Mouse (Mus musculus) hindbrain, postnatal 0 days (tissue): ENCODE results near the gene Ctsa. TPM values are rescaled to one million over a fixed set of nuclear protein-coding genes. Genes with fewer than 3 reads are reported as not detected.

Experiments
- ATAC-seq: fragments of 200-750 bp; cut with Nextera tagmentation; 2 replicates; pipeline ENCODE4 v1.8.0; 2017; ENCODE audit warnings: mild to moderate bottlenecking, moderate TSS enrichment, moderate library complexity
- DNase-seq: peaks from one replicate; pipeline ENCODE4 v3.0.0-alpha.2; 2015; ENCODE audit warnings: low spot score
- H3K27ac ChIP-seq: fragments of 300-500 bp; sonication (generic); 2 replicates; pipeline ENCODE4 v1.5.1; 2014; ENCODE audit warnings: mild to moderate bottlenecking
- H3K27me3 ChIP-seq: fragments of 300-500 bp; sonication (generic); 2 replicates; pipeline ENCODE4 v1.6.1; 2014; ENCODE audit warnings: low read length, mixed read lengths; ENCODE audit not compliant: insufficient read depth
- H3K36me3 ChIP-seq: fragments of 300-500 bp; sonication (generic); 2 replicates; pipeline ENCODE4 v1.6.1; 2014; ENCODE audit warnings: low read length, mixed read lengths; ENCODE audit not compliant: insufficient read depth
- H3K4me1 ChIP-seq: fragments of 300-500 bp; sonication (generic); 2 replicates; pipeline ENCODE4 v1.6.1; 2014; ENCODE audit warnings: antibody characterized with exemption, low read length, mixed read lengths; ENCODE audit not compliant: insufficient read depth
- H3K4me2 ChIP-seq: fragments of 300-500 bp; sonication (generic); 2 replicates; pipeline ENCODE4 v1.6.1; 2014; ENCODE audit warnings: low read depth, mild to moderate bottlenecking, low read length, moderate library complexity, mixed read lengths
- H3K4me3 ChIP-seq: fragments of 300-500 bp; sonication (generic); 2 replicates; pipeline ENCODE4 v1.5.1; 2014; ENCODE audit warnings: low read length
- H3K9ac ChIP-seq: fragments of 300-500 bp; sonication (generic); replicated peaks from 2 replicates; pipeline ENCODE4 v1.6.1; 2014; ENCODE audit warnings: mild to moderate bottlenecking, low read length, moderate library complexity, mixed read lengths
- H3K9me3 ChIP-seq: fragments of 300-500 bp; sonication (generic); 2 replicates; pipeline ENCODE4 v1.6.1; 2016; ENCODE audit warnings: low read length, mixed read lengths
- CTCF ChIP-seq: IDR thresholded peaks from 2 replicates; pipeline ENCODE4 v1.5.1; 2016; ENCODE audit warnings: antibody characterized with exemption, control low read depth, low read depth
- WGBS: fragments of 180-500 bp; shearing (Covaris S2); extraction: QIAGEN DNeasy Blood & Tissue Kit; methylation state at CpG from one replicate; pipeline ENCODE4 v1.1.7; 2014; 5-methylcytosine and 5-hydroxymethylcytosine counted together
- polyA plus RNA-seq: library from polyadenylated mRNA; unstranded; fragments of >200 nt; fragmentation: Nextera tagmentation; extraction: Ambion mirVana; gene quantifications from 2 replicates; pipeline ENCODE4 v1.2.1, GENCODE M21; 2015
- total RNA-seq: library from RNA; depleted of rRNA; stranded (reverse); fragments of >200 nt; gene quantifications from 2 replicates; pipeline ENCODE4 v1.2.3, GENCODE M21; 2014

Ctsa gene
- total and polyA plus RNA-seq, 2 experiments from 2014 or later = 112 to 135 TPM

- TF ChIP-seq CTCF = no peak
- H3K27ac ChIP-seq = no peak overlapping the region
- H3K9me3 ChIP-seq = no peaks in the 10 kb centered on the region
- H3K27me3 ChIP-seq = no peaks in the 10 kb centered on the region
- H3K4me2 ChIP-seq = no peak overlapping the region
- no peak overlapping the region for H3K9ac ChIP-seq
- no peak for ATAC-seq
- WGBS = 83% methylated on average over 16 of the region's 16 CpGs
- DNase-seq = no peak
- H3K36me3 ChIP-seq = peaks cover 18% of the 10 kb centered on the region; the same call in 1 of the 2 replicates
- no peaks in the 10 kb centered on the region for H3K4me1 ChIP-seq
- no peak overlapping the region for H3K4me3 ChIP-seq
These were observed 5.4 kb upstream of the Ctsa start for GRCm38 (mm10) chr2:164827146-164827850.

GRCm38 (mm10) chr2:164828437-164828836 lies 4.2 kb upstream of the Ctsa start, which contains the start of gene Spata25:
Gene Spata25 (minus strand): TSS chr2:164828537.
- H3K4me1 ChIP-seq = peaks cover 3% of the 10 kb centered on the region; the same call in 1 of the 2 replicates
- H3K27me3 ChIP-seq = no peaks in the 10 kb centered on the region
- TF ChIP-seq CTCF = no peak
- no peak within 1 kb of the TSS for H3K4me2 ChIP-seq
- WGBS = 86% methylated on average over 6 of the region's 6 CpGs
- no peak within 1 kb of the TSS for H3K27ac ChIP-seq
- DNase-seq = no peak
- ATAC-seq = no peak
- H3K36me3 ChIP-seq = peaks cover 18% of the 10 kb centered on the region; the same call in 1 of the 2 replicates
- H3K9me3 ChIP-seq = no peaks in the 10 kb centered on the region
- no peak within 1 kb of the TSS for H3K4me3 ChIP-seq
- H3K9ac ChIP-seq = no peak within 1 kb of the TSS

DNA sequence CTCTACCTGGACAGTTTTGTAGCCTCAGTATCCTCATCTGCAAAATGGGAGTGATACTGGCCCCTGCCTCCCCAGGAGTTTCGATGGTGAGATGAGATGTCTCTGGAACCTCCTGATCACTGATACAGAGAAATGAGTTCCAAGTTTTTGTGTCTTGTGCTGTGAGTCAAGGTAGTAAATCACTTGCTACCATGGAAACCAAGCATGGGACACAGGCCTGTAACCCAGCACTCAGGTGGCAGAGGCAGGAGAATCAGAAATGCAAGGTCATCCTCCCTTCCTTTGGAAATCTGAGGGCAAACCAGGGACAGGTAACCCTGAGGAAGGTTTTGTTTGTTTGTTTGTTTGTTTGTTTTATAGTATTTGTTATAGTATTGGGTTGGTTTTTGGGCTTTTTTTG lies 3.6 kb upstream of the Ctsa start:
- DNase-seq = no peak
- WGBS = 94% methylated on average over 1 of the region's 1 CpGs
- no peak for ATAC-seq
- no peak for TF ChIP-seq CTCF
- no peaks in the 10 kb centered on the region for H3K9me3 ChIP-seq
- H3K27ac ChIP-seq = no peak overlapping the region
- H3K9ac ChIP-seq = no peak overlapping the region
- peaks cover 4% of the 10 kb centered on the region; the same call in 1 of the 2 replicates for H3K4me1 ChIP-seq
- peaks cover 18% of the 10 kb centered on the region; the same call in 1 of the 2 replicates for H3K36me3 ChIP-seq
- H3K27me3 ChIP-seq = no peaks in the 10 kb centered on the region
- no peak overlapping the region for H3K4me3 ChIP-seq
- H3K4me2 ChIP-seq = no peak overlapping the region

DNA sequence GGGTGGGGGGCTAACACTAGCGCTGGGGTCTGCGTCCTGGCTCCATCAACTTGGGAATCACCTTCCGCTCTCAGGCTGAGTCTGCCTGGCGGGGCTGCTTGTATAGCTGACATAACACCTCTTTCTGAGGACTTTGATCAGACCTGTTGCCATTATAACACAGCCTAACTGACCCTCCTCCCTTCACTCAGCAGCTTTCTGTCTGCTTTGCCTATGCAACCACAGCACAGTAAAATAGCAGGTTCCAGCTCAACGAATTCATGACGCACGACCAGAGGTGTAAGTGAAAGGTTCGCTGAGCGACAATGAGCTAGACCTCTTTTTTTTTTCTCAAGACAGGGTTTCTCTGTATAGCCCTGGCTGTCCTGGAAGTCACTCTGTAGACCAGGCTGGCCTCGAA lies 1.6 kb upstream of the Ctsa start:
- peaks cover 6% of the 10 kb centered on the region; the same call in 1 of the 2 replicates for H3K36me3 ChIP-seq
- WGBS = 90% methylated on average over 10 of the region's 10 CpGs
- ATAC-seq = no peak

DNA sequence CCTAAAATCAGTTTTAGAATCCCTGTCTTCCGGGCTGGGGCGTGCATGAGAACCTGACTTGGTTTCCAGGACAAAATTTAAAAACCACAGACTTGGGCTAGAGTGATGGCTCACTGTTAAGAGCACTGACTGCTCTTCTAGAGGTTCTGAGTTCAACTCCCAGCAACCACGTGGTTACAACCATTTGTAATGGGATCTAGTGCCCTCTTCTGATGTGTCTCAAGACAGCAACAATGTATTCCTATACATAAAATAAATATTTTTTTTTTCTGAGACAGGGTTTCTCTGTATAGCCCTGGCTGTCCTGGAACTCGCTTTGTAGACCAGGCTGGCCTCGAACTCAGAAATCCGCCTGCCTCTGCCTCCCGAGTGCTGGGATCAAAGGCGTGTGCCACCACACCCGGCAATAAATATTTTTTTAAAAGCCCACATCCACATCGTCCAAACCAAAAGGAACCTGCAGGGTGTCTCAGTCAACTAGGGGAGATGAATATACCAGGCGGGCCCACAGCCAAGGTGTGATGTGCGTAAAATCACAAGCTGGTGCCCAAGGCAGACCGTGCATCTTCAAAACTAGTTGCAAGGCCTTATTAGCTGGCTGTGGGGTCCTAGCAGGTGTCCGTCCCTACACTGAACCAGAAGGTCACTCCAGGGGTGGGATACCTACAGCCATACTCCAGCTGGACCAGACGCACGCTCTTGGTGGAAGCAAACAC lies 483 bp upstream of the Ctsa start:
- H3K9ac ChIP-seq = peak overlapping the region; percentile 56
- H3K27ac ChIP-seq = peak overlapping the region; percentile 79
- ATAC-seq = no peak
- WGBS = 50% methylated on average over 16 of the region's 16 CpGs
- no peaks in the 10 kb centered on the region for H3K9me3 ChIP-seq
- H3K36me3 ChIP-seq = peaks cover 5% of the 10 kb centered on the region; the same call in 1 of the 2 replicates
- H3K27me3 ChIP-seq = no peaks in the 10 kb centered on the region
- peak overlapping the region; percentile 56 for H3K4me3 ChIP-seq
- H3K4me2 ChIP-seq = peak overlapping the region; percentile 86
- peaks cover 14% of the 10 kb centered on the region; the same call in 1 of the 2 replicates for H3K4me1 ChIP-seq
- TF ChIP-seq CTCF = no peak
- no peak for DNase-seq

More for the DNA sequence above, 1.6 kb upstream of the Ctsa start:
- H3K9ac ChIP-seq = no peak overlapping the region
- no peak for DNase-seq
- no peaks in the 10 kb centered on the region for H3K9me3 ChIP-seq
- peaks cover 14% of the 10 kb centered on the region; the same call in 1 of the 2 replicates for H3K4me1 ChIP-seq
- H3K27me3 ChIP-seq = no peaks in the 10 kb centered on the region
- TF ChIP-seq CTCF = no peak
- no peak overlapping the region for H3K4me3 ChIP-seq
- no peak overlapping the region for H3K4me2 ChIP-seq
- no peak overlapping the region for H3K27ac ChIP-seq

GRCm38 (mm10) chr2:164833314-164833959 lies 764 bp downstream of the Ctsa start, which contains the start of gene Neurl2:
Gene Neurl2 (minus strand): TSS chr2:164833456.
- Histone ChIP-seq H3K4me3 (peak within 1 kb of the TSS; percentile 56), H3K27ac (peak within 1 kb of the TSS; percentile 79), H3K27me3 (no peaks in the 10 kb centered on the region), H3K9me3 (no peaks in the 10 kb centered on the region), H3K36me3 (peaks cover 13% of the 10 kb centered on the region), H3K4me2 (peak within 1 kb of the TSS; percentile 86), H3K9ac (peak within 1 kb of the TSS; percentile 56), H3K4me1 (peaks cover 14% of the 10 kb centered on the region; the same call in 1 of the 2 replicates)
- WGBS = 0% methylated on average over 31 of the region's 31 CpGs
- peak; percentile 95 for DNase-seq
- peak; percentile 79 for ATAC-seq
- peak; percentile 19; the same call in 1 of the 2 replicates for TF ChIP-seq CTCF
